Mouse (Mus musculus): ENCODE data around the gene Hsd17b7.
"Not testable (repeated sequence)": the region's sequence is repeated elsewhere in the genome, so short reads cannot be mapped to it uniquely, and the experiment has no call there.

Hsd17b7 gene

DNA sequence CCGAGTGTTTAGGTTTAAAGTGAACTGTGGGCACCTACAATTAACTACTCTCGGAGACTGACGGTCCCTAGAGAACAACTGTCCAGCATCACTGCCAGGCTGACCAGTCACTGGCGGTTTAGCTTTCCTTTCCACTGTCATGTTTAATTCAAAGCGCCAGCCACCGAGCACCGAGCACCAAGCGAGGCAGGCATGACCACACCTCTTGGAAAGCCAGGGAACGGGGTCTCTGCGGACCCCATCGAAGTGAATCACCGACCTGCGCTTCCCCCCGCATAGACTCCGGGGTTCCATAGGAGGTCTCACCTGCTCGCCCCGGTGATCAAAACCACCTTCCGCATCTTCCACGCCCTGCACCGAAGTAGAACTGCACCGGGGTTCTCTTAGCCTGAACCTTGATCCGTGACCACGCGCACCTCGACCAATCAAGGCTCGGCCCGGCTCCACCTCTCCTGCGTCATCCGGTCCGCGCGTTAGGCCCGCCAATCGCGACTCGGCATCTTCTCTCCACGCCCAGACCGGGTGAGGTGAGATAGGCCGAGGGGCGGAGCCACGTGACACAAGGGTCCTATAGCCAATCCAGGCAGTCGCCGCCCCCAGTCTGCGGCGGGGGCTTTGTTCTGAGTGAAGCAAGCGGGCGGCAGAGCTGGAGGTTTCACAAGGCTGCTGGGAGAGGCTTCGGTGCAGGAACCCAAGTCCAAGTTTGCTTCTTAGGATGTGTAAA, at the start of gene Hsd17b7:
Hsd17b7 (minus strand) TSS at position 450 of the 724 bp plus-strand sequence.
- peak; percentile 81 for DNase-seq (ENCODE audit: extremely low read depth, low read depth, low spot score)

DNA sequence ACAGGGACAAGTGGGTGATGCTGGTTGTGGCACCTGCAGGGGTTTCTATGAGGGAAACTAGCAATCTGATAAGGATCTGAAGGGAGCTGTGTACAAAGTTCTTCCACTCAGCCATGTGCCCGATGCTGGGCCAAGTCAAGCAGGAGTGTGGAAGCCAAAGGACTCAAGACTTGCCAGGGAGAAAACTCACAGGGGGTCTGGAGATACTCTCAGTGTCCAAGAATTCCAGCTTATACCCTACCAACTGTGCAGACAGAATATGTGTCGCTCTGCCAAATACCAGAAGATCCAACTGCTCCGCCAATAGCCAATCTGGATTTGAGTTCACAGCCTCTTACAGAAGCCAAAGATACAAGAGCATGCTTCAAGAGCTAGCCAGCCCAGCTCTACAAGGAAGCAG, 45.7 kb upstream of the Hsd17b7 start:
- DNase-seq (ENCODE audit: extremely low read depth, low read depth, low spot score), result no peak

DNA sequence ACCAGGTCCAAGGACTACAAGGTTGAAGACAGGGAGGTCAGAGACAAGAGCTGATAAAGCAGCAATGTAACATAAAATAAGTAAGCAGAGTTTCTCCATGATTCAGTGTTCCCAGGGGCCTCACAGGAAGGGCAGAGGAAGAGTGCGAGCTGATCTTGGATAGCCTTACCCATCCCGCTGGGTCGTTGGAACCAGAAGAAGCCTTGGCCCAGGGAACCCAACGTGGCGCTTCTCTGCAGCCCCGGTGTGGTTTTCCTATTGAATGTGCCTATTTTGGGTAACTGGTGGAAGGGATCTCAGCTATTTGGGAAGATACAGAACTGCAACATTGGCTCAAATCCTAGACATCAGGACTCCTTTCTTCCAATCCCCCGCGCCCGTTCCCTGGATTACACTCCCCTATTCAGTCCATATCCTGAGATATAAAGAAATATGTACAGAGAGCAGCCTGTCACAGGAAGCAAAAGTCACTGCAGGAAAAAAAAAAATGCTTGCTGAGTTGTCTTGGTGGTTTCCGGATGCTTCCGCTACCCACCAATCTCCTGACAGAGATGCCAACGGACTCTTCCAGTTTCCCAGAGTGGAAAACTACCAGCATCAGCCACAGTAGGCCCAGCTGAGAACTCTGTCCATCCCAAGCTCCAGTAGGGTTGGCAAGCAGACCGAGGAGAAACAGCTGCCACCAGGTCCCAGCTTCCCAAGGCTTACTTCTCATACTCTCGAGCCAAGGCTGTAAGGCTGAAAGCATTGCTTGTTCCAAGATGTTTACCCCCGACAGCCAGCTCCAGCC, 41.9 kb upstream of the Hsd17b7 start:
- no peak for DNase-seq (ENCODE audit: extremely low read depth, low read depth, low spot score)

DNA sequence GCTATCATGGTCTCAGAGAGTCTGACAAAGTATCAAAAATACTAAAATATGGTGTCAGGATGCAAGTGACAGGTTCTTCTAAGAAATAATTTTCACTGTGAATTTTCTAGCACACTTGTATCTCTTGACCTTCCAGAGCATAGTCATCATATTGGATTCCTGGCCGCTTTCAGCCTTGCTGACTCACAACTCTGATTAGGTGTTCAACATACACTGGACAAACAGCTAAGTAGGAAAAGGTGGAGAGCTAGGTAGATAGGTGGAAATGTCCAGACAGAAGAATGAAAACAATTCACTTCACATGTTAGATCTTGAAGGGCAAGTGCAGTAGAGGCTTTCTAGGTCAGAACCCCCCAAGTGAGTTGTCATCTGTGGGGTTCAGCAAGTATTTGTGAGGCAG, 40.3 kb upstream of the Hsd17b7 start:
- DNase-seq (ENCODE audit: extremely low read depth, low read depth, low spot score), result no peak

DNA sequence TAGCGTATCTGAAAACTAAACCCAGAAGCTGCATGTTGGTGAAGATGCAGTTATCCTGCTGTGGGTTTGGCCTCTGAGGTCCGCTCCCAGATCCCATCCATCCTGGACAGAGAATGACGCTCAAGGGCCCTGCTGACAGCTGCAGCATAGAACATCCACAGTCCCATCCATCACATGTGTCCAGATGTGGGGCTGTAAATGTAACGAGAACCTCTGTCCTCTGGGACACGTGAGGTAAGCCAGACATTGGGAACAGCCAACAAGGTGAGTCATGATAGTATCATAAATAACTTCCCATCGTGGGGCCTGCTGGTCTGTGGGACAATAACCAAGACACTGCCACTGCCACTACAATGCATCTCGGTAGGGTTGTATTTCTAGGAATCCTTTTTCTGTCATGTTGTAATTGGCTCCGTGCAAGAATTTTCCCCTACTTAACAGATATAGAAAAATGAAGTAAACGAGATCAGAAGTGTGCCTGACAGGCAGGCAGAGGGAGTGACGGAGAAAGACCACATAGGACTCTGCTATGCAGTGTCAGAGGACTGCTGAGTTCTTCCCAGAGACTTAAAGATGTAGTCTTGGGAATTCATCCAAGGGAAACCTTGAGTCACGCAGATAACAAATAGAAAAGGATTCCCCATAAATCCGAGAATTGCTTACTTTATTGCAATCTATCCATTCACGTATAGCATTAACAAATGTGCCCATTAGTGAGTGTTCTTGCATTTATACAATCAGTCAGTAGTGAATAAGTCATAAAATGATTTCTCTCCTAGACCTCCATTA, 39.6 kb upstream of the Hsd17b7 start:
- DNase-seq (ENCODE audit: extremely low read depth, low read depth, low spot score), result no peak

DNA sequence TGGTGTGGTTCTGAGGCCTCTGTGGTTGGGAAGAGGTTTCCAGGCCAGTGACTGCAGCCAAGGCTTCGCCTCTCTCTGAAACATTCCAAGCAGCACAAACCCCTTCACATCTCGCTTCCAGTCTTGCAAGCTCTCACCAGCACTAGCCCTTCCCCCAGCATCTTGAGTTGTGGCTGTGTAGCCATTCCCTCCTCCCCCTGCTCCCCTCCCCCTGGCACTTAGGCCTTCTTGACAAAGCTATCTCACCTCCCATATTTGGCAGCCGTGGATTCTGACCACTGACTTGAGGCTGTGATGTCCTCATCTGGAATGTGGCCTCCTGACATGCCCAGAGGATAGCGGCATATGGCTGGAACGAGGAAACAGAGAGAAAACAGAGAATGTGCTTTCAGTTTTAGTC, 37.5 kb upstream of the Hsd17b7 start:
- DNase-seq (ENCODE audit: extremely low read depth, low read depth, low spot score), result no peak

DNA sequence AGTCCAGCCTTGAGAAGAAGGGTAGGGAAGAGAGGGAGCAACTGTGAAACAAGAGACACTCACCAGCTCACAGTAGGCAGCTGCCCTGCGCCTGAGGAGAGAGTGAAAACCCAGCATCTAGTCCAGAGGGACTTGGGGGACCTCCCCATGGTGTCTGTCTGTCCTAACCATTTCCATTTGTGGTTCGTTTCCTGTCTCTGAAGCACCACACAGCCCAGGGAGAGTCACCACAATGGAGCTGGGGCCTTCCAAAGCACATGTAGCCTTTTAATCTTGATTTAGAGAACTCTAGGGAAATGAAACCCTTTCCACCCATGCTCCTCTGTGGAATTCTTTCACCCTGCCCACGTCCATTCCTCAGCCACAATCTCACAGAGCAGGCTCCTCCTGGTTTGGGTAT, 36.3 kb upstream of the Hsd17b7 start:
- DNase-seq (ENCODE audit: extremely low read depth, low read depth, low spot score), result no peak

DNA sequence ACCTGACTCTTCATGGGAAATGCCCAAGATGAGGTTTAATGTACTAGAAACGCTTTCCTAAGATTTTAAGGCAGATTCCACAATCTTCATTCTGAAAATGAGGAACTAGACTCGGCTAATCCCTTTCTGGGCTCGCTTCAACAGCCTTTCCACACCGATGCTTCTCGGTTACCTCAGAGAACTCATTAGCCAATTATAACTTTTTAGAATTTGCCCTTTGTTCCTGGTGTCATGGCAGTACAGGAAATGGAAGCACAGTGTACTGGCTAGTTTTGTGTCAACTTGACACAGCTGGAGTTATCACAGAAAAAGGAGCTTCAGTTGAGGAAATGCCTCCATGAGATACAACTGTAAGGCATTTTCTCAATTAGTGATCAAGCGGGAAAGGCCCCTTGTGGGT, 24.9 kb upstream of the Hsd17b7 start:
- not testable (repeated sequence) for DNase-seq (ENCODE audit: extremely low read depth, low read depth, low spot score)

DNA sequence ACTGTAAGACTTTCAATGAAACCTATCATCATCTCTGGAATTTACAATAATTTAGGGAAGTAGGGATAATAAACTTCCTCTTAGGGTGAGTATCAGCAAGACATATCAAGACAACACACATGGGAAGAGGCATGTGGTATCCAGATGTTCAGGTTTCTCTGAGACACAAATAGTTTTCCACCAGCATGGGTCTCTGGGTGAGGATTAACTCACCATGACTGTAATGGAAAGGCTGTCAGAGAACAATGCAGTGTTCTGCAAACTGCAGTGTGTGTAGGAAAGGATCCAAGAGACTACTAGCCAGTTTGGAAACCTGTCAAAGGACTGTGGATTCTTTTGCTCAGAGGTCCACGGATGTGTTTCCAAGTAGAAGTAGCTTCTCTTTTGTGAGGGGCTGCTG, 17.1 kb upstream of the Hsd17b7 start:
- DNase-seq (ENCODE audit: extremely low read depth, low read depth, low spot score), result no peak

DNA sequence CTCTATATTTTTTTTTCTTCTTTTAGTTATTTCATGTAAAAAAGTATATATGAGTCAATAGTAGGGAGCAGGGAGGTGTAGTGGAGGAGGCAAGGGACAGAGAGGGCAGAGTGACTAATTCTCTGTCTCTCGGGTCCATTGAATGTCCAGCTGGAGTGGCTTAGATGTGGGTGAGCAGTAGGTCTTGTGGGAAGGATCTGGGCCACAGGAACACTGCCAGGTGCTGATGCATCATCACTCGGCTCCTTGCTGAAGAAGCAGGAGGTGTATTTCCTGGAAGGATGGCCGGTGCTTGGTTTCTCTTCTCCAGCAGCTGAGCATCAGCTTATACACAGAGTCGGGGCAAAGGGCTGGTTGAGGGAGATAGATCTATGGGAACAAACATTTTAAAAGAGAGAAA, 8.6 kb upstream of the Hsd17b7 start:
- no peak for DNase-seq (ENCODE audit: extremely low read depth, low read depth, low spot score)

DNA sequence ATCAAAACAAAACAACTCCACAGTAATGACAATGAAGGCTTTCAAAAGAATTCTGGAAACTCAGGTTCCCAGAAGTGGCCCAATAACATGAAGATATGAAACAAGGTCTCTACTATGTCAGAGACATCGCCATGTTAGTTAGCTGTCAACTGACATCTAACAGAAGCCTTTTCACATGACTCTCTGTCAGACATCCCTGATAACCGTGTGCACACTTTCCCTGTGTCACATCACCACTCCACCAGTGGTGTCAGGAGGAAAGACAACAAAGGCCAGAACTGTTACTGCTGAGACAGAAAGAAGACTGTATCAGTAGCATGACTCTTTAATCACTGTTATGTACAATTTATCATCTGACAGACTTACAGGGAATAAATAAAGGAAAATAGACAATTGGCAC, 3.0 kb upstream of the Hsd17b7 start:
- DNase-seq (ENCODE audit: extremely low read depth, low read depth, low spot score), result no peak

DNA sequence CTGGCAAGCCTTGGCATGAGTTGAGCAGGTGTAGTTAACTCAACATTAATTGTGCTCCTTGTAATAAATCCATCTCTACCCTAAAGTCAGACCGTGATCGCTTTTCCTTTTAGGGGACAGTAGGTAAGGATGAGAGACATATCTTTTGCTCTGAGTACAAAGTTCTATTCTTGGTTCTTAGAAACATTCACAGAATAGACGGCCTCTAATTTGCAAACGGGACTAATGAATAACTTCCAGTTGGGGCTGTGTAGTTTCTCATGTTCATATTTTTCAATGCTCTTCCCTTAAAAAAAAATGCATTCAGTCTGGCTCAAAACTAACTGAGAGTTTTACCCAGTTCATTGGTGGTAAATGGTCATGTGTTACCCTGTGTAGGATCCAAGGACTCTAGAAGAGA, 1.9 kb upstream of the Hsd17b7 start:
- no peak for DNase-seq (ENCODE audit: extremely low read depth, low read depth, low spot score)

DNA sequence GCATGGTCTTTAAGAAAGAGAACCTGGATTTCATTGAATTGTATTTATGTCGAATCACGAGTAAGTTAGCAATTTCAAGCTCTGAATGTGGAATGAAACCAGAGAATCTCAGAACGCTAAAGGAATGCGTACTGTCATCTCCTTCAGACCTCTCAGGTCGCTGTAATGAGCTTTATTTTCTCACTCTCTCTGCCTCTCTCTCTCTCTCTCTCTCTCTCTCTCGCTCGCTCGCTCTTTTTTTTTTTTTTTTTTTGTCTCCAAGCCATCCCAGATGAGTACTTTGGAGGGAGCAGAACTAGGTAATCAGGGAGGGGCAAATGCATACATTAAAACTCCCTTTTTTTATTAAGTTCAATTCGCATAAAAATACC, 460 bp upstream of the Hsd17b7 start:
- DNase-seq (ENCODE audit: extremely low read depth, low read depth, low spot score), result no peak

DNA sequence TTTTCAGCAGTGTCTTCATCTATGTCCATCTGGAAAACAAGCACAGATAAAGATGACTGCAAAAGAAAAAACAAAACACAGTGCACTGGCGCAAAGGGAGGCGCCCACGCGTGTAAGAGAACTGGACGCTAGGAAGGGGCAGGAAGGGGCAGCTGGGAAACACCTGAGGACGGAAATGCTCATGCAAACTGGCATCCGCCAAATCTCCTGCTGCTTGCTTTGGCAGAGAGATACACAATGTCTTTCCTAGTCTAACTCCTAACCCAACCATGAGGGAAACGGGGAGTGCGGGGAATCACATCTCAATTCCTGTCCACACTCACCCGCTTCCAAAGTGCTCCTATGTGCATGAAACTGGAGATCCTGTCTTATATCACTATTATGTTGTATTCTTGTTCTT, 15.9 kb downstream of the Hsd17b7 start:
- no peak for DNase-seq (ENCODE audit: extremely low read depth, low read depth, low spot score)

DNA sequence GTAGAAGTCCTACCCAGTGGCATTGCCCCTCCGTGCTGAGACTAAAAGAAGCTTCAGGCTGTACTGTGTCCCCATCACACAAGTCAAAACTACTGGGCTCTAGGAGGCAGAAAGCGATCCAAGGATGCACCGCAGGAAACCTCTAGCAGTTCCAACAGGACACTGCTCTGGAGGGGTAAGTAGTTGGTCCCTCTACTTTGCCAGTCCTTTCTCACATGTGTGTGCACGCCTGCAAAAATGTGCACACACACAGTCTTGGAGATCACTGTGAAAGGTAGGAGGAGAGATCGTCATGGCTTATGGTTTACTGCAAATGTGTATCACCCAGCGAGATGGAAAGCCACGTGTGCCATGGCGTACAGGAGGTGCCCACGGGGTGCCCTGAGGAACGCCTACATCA, 16.4 kb downstream of the Hsd17b7 start:
- no peak for DNase-seq (ENCODE audit: extremely low read depth, low read depth, low spot score)

DNA sequence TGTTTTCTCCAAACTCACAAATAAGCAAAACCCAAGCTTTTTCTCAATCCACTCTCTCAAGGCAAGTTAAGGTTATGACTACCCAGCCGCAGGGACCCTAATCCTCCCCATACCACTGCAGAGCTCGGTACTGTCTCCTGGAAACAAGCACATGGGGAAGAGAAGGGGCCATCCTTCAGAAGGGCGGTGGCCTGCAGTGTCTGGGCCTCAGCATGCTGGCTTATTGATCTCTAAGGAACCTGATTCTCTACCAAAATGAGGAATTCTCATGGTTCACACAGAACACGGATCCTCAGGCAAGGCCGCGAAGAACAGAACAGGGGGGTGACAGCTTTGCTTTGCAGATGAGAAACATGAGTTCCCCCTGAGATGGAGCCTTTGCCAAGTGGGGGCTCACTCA, 17.5 kb downstream of the Hsd17b7 start:
- DNase-seq (ENCODE audit: extremely low read depth, low read depth, low spot score), result no peak

DNA sequence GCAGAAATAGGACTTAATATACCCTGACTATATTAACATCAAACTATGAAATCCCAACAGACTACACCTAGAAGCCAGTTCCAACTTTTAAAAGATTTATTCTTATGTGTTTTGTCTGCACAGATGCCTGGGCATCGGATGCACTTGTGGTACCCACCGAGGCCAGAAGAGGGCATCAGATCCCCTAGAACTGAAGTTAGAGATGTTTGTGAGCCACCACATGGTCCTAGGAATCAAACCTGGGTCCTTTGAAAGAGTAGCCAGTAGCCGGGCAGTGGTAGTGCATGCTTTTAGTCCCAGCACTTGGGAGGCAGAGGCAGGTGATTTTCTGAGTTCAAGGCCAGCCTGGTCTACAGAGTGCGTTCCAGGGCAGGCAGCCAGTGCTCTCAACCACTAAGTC, 18.4 kb downstream of the Hsd17b7 start:
- DNase-seq (ENCODE audit: extremely low read depth, low read depth, low spot score), result no peak

DNA sequence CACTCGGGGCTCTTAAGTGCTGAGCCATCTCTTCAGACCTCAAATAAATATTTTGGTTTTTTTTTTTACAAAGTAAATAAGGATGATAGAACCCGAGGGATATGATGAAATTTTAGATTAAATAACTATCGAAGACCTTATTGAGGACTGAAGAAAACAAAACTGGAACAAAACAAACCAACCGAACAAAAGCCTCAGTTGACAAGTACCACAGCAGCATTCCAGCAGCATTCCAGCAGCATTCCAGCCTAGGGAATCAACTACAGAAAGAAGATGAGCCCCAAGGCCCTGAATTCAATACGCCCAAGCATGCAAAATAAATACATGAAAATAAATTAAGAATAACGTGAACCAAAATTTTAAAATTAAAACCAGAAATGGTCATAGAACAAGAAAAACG, 19.1 kb downstream of the Hsd17b7 start:
- DNase-seq (ENCODE audit: extremely low read depth, low read depth, low spot score), result no peak

DNA sequence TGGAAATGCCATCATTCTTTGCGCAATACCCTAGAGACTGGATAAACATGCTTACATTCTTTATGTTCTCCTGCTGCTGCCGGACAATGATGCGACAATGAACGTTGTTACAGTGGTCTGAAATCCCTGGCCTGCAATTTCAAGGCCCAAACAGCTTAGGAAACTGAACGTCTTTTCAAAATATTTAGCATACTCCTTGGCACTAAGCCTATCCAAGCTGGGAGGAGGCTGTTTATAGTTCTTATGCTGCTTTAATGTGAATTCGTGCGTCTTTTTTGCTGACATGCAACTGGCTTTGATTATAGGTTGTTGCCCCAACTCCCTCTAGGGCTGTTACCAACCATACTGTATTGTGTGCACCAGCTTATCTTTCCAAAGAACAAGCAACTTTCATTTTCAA, 20.2 kb downstream of the Hsd17b7 start:
- DNase-seq (ENCODE audit: extremely low read depth, low read depth, low spot score), result no peak

DNA sequence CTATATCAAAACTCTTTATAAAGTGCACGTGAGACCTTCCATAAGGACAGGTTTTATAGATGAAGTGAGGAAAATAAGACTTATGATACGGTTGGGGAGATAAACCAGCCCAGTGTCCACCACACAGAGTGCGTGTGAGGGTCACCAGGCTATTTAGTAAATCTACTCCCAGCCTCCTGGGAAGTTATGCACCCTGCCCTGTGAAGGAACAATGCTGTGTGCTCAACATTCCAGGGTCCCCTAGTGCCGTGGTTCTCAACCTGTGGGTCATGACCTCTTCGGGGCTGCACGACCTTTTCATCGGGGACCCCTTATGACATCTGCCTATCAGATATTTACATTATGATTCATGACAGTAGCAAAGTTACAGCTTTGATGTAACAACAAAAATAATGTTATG, 20.8 kb downstream of the Hsd17b7 start:
- DNase-seq (ENCODE audit: extremely low read depth, low read depth, low spot score), result no peak

DNA sequence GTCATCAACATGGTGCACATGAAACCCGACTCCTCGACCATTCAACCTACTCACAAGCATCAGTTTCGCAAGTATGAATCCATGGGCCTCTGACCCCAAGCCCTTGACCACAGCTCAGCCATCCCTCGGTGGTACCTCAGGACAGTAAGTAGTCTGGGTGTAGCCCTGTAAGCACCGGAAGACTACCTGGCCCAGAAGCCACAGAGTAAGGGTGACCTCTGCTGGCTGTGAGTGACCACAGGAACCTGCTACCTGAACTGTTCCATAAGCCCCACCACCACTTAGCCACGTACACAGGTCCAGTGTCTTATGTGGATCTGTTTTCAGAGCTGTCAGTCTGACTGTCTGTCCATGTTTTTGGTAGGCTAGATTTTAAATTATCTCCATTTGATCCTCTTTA, 21.4 kb downstream of the Hsd17b7 start:
- DNase-seq (ENCODE audit: extremely low read depth, low read depth, low spot score), result no peak

DNA sequence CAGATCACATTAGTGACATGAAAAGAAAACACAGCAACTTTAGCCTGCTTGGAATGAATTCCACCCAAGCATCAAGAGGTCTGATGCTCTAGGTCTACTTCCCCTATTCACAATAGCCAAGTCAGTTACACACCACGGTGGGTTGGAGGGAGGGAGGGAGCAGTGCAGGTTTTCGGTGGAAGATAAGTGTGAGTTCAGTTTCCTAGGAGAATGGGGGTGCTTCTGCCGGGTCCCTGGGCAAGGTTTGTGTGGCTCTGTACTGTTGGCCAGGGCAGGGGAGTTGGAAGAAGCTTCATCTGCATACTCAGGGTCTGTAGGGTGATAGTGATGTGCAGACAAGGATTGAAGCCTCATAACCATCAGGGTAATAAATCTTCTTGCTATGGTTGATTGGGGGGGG, 23.0 kb downstream of the Hsd17b7 start:
- no peak for DNase-seq (ENCODE audit: extremely low read depth, low read depth, low spot score)
